Mouse (Mus musculus): ENCODE measurements around the gene Alg9. TPM values are rescaled to one million over a fixed set of nuclear protein-coding genes. Genes with fewer than 3 reads are reported as not detected.
A peak's percentile ranks its signal among the peaks of the same experiment; 100 is the strongest.

Gene Alg9
- polyA plus RNA-seq, 1 experiment from 2014 or later: 27.5 TPM

DNA sequence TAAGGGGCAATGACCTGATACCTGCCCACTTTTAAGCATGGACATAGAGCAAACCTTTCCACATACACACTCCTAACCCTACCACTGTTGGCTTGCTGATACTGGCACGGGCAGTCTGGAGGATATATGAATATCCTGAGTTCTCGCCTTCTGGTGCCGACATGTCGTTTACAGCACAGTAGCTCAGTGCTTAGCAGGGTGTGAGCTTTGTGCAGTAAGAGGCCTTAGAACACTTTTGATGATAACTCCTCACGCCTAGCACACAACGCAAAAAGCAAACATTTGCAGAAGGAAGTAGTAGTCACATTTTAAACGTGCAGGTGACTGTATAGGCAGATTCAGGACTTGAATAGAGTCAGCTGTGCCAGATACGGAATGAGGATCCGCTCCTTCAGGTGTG lies 74.9 kb downstream of the Alg9 start:
- ChIA-PET CTCF (interaction anchor here (0.9 to 4.7 kb wide), 8 partner anchors 35 to 302 kb away, joined by 3 to 33 read pairs (median 4); no protein-coding TSS in a partner anchor), POLR2A (interaction anchor here (0.6 to 1.2 kb wide), 2 partner anchors 157 to 158 kb away, joined by 3 to 4 read pairs; no protein-coding TSS in a partner anchor)
- DNase-seq (ENCODE audit: low read depth, low spot score) (no peak), ATAC-seq (no peak)
- in situ Hi-C loops (cut with MboI; ENCODE audit: low pct_unique_long_range_greater_than_20kb): loop anchor here (5.0 kb wide), 2 partner anchors 158 to 303 kb away; partner anchors contain the start of gene Sik2
- no peaks in the 10 kb centered on the region for H3K27me3 ChIP-seq
- TF ChIP-seq CTCF (IDR thresholded peaks at IDR 0.05): no peak

DNA sequence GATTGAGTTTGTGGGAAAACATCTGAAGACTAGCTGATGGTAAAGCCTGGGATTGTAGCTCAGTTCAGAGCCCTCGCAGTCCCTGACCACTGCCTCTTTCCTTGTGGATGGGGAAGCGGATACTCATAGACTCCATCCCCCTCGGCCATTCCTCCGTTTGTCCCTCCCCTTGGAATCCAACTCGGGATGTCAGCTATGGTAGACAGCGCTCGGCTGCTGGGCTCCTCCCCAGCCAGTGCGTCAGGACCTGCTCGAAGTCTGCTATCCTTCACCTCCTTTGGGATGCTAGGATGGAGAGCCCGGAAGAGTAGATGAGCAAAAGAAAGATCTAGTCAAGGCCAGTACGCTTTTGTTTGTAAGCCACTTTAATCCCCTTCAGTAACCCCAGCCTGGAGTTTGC lies 75.5 kb downstream of the Alg9 start:
- CTCF ChIA-PET: interaction anchor here (0.9 to 4.7 kb wide), 7 partner anchors 35 to 302 kb away, joined by 3 to 33 read pairs (median 3); no protein-coding TSS in a partner anchor
- no peaks in the 10 kb centered on the region for H3K27me3 ChIP-seq
- TF ChIP-seq CTCF (IDR thresholded peaks at IDR 0.05): no peak
- in situ Hi-C loops (cut with MboI; ENCODE audit: low pct_unique_long_range_greater_than_20kb): loop anchor here (5.0 kb wide), 2 partner anchors 157 to 302 kb away; partner anchors contain the start of gene Sik2
- no peak for DNase-seq (ENCODE audit: low read depth, low spot score)
- ATAC-seq: no peak
- POLR2A ChIA-PET: interaction anchor here (1.2 kb wide), 1 partner anchor 158 kb away, joined by 4 read pairs; no protein-coding TSS in a partner anchor

DNA sequence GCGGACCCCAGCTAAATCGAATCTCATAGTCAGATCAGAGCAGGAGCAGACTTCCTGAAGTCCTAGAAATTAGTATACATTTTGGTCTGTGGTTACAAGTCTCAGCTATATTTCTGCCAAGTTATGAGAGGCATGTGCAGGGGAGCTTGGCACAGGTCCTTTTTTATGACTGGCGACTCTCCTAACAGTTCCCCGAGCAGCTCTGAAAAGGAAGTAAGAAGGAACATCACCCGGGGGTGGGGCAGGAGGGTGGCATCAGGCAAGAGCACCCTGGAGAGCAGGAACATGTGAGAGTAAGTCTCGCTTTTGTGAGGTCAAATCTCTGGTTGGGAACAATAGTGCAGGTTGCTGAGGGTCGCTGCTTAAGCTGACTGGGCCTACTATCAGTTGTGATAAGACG lies 75.9 kb downstream of the Alg9 start:
- TF ChIP-seq CTCF (IDR thresholded peaks at IDR 0.05): no peak
- ATAC-seq (no peak), DNase-seq (ENCODE audit: low read depth, low spot score) (no peak)
- no peaks in the 10 kb centered on the region for H3K27me3 ChIP-seq
- ChIA-PET POLR2A (no interaction called here), CTCF (interaction anchor here (0.6 to 4.7 kb wide), 6 partner anchors 37 to 164 kb away, joined by 3 to 33 read pairs (median 3); no protein-coding TSS in a partner anchor)
- in situ Hi-C loops (cut with MboI; ENCODE audit: low pct_unique_long_range_greater_than_20kb): loop anchor here (5.0 kb wide), 2 partner anchors 157 to 302 kb away; partner anchors contain the start of gene Sik2

DNA sequence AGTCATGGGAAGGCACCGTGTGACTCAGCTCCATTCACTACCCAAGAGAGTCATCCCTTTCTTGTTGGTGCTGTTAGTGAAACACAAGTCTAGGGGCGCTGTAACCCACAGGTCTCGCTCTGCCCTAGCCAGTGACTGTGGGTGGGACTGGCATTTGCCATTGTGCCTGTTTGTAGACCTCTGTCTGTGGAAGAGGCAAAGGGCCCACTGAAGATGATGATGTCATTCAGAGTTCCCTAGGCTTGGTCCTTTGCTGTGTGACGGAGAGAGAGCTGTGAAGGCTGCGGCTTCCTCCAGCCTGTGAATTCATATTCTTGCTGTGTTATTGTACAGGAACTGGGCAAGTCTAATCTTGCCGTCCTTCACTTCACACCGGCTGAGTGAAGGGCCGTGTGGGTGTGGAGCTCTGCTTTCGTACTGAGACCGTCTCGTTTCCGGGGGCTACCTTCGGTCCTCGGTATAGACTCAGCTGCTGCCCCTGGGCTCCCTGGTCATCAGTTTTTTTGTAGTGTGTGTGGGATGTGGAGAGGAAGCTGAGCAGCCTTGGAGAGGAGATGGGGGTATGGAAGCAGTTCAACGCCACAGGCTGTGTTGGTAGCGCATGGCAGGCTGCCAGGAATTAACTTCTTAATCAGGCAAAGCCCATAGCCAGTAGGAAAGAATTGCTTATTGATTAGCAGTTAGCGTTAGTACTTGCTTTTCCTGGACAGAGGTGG lies 78.0 kb downstream of the Alg9 start:
- TF ChIP-seq CTCF (IDR thresholded peaks at IDR 0.05): no peak
- no peaks in the 10 kb centered on the region for H3K27me3 ChIP-seq
- DNase-seq (ENCODE audit: low read depth, low spot score) (no peak), ATAC-seq (no peak)
- ChIA-PET CTCF (no interaction called here), POLR2A (no interaction called here)
- in situ Hi-C loops (cut with MboI; ENCODE audit: low pct_unique_long_range_greater_than_20kb): loop anchor here (5.0 kb wide), 2 partner anchors 155 to 300 kb away; partner anchors contain the start of gene Sik2

DNA sequence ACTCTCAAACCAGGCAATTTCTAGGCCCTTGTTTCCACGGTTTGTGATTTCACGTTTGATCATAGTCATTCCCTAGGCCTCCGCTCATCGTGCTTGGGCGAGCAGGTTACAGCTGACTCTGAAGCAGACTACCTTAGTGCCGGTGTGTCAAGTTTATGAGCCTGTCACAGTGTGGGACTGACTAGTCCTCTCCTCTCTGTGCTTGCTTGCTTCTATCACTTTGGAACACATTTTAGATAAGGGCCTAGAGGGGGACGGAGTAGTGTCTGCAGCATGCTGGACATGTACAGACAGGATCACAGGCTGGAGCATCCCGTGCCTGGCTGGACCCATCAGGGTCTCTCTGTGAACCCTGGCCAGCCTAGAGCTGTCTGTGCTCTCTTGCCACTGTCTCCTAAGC lies 79.6 kb downstream of the Alg9 start:
- no peak for TF ChIP-seq CTCF (IDR thresholded peaks at IDR 0.05)
- ChIA-PET CTCF (interaction anchor here (1.0 to 1.3 kb wide), 2 partner anchors 153 to 960 kb away, joined by 3 to 4 read pairs; no protein-coding TSS in a partner anchor), POLR2A (no interaction called here)
- ATAC-seq (no peak), DNase-seq (ENCODE audit: low read depth, low spot score) (no peak)
- in situ Hi-C loops (cut with MboI; ENCODE audit: low pct_unique_long_range_greater_than_20kb): loop anchor here (5.0 kb wide), 2 partner anchors 153 to 298 kb away; partner anchors contain the start of gene Sik2
- no peaks in the 10 kb centered on the region for H3K27me3 ChIP-seq

DNA sequence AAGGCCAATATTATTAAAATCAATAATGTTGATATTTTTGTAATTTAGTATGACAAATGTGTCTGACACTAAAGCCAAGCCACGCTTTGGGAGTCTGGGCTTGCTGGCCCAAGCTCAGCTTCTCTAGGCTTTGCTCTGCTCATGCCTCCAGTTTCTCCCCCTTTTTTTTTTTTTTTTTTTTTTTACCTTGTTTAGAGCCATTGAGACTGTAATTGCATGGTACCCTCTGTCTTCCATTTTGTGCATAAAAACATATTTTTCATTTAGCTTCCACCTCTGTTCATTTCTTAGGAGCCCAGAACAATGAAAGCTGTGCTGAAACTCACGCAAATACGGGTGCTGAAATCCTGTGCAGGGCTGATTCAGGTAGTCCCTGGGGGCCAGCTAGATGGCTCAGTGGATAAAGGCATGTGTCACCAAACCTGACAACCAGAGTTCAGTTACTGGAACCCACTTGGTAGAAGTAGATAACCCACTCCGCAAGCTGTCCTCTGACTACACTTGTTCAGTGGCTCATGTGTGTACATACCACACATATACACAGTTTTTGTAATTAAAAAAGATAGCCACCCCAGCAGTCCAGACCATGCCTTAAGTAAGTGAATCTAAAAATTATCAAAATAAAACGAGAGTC lies 80.4 kb downstream of the Alg9 start:
- POLR2A ChIA-PET: interaction anchor here (0.6 kb wide), 1 partner anchor 101 kb away, joined by 3 read pairs; no protein-coding TSS in a partner anchor
- no peak for TF ChIP-seq CTCF (IDR thresholded peaks at IDR 0.05)
- DNase-seq (ENCODE audit: low read depth, low spot score): no peak
- in situ Hi-C loops (cut with MboI; ENCODE audit: low pct_unique_long_range_greater_than_20kb): no loop called here
- CTCF ChIA-PET: interaction anchor here (1.0 to 1.3 kb wide), 2 partner anchors 152 to 959 kb away, joined by 3 to 4 read pairs; no protein-coding TSS in a partner anchor
- no peak for ATAC-seq
- no peaks in the 10 kb centered on the region for H3K27me3 ChIP-seq

DNA sequence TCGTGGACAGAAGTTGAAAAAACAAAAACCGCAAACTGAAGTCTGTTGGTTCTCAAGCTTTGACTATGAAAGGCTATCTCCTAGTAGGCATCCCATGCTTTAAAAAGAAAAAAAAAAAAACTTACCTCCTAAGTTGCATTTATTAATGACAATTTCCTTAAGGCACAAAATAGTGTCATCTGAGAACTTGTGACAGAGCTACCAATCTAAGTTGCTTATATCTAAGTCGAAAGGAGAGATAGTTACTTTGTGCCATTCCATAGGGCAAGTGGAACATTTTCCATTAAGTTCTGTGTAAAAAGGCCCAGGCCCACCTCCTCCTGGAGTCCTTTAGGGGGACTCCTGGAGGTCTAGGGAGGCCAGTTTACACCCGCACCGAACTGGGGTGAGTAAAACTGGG lies 81.0 kb downstream of the Alg9 start:
- TF ChIP-seq CTCF (IDR thresholded peaks at IDR 0.05): no peak
- H3K27me3 ChIP-seq: no peaks in the 10 kb centered on the region
- CTCF ChIA-PET: no interaction called here
- in situ Hi-C loops (cut with MboI; ENCODE audit: low pct_unique_long_range_greater_than_20kb): no loop called here
- no peak for DNase-seq (ENCODE audit: low read depth, low spot score)
- ATAC-seq: no peak
- POLR2A ChIA-PET: interaction anchor here (0.6 kb wide), 2 partner anchors 158 to 175 kb away, joined by 4 to 5 read pairs; no protein-coding TSS in a partner anchor

DNA sequence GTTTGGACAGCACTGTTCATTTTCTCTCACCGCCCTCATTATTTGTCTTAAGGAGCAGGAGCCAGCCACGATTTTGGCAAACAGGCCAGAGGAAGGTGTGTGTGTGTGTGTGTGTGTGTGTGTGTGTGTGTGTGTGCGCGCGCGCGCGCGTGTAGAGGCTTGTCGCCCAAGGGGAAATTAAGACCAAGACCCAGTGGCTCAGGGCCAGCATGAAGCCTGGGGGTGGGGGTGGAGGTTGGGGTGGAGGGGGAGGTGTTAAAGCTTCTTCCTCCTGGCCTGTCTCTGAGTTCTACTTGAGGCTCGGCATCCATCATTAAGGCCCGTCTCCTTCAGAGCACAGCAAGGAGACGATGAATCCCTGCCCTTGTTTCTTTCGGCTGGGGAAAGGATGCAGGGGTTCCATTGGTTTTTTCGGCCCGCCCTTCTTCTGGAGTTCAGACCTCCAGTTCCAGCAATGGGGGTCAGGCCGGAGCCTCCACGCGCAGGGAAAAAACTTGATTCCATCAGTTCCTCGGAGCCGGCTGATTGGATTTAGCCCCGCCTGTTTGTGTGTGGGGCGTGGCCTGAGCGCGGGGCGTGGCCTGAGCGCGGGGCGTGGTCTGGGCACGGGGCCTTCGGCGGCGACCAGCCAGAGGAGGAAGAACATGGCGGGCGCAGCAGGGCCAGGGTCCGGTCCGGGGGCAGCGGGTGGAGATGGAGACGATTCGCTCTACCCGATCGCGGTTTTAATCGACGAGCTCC lies 81.7 kb downstream of the Alg9 start:
- ATAC-seq: peak; percentile 76
- H3K27me3 ChIP-seq: no peaks in the 10 kb centered on the region
- ChIA-PET POLR2A (interaction anchor here (0.6 to 0.7 kb wide), 3 partner anchors 157 to 1019 kb away, joined by 3 to 5 read pairs (median 4); no protein-coding TSS in a partner anchor), CTCF (interaction anchor here (1.1 kb wide), 2 partner anchors 10 to 142 kb away, joined by 3 read pairs; no protein-coding TSS in a partner anchor)
- DNase-seq (ENCODE audit: low read depth, low spot score): no peak
- in situ Hi-C loops (cut with MboI; ENCODE audit: low pct_unique_long_range_greater_than_20kb): no loop called here
- no peak for TF ChIP-seq CTCF (IDR thresholded peaks at IDR 0.05)

DNA sequence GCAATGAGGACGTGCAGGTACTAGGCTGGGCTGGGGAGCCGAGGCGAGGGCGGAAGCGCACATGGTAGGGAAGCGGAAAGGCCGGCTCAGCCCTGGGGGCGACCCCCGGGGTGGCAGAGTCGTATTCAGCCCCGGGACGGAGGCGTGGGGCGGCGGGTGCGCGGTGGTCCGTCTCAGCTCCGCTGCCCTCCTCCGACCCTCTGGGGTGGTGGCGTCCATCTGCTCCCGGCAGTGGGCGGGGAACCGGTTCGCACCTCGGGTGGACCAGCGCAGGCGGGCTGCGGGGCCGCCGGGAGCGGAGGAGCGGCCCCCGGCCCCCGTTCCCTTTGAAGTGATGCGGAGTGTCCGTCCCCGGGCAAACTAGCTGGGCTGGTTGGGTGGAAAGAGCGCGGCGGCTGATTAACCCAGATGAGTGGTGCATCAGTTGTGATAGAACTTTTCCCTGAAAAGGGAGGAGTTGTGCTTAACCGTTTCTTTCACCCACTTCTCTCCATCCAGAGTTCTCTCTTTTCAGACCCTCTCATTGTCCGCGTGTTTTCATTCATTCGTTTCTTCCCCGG lies 82.3 kb downstream of the Alg9 start:
- ChIA-PET CTCF (interaction anchor here (0.8 to 1.3 kb wide), 4 partner anchors 10 to 141 kb away, joined by 3 read pairs; no protein-coding TSS in a partner anchor), POLR2A (interaction anchor here (0.7 to 1.1 kb wide), 3 partner anchors 30 to 1019 kb away, joined by 3 read pairs; no protein-coding TSS in a partner anchor)
- no peak for TF ChIP-seq CTCF (IDR thresholded peaks at IDR 0.05)
- H3K27me3 ChIP-seq: no peaks in the 10 kb centered on the region
- no peak for DNase-seq (ENCODE audit: low read depth, low spot score)
- in situ Hi-C loops (cut with MboI; ENCODE audit: low pct_unique_long_range_greater_than_20kb): no loop called here
- peak; percentile 58 for ATAC-seq
